Mouse (Mus musculus) ES-CJ7 (cell line): ENCODE measurements at regions not wholly inside any gene's neighbourhood (a gene's known extent, or its start where the extent isn't known, plus 50 kb on each side); places are given as distances from the start of the nearest gene placed in this dataset.

Experiments
- DNase-seq: peaks from one replicate; pipeline ENCODE4 v3.0.0; 2011; ENCODE audit warnings: low read depth, low spot score

DNA sequence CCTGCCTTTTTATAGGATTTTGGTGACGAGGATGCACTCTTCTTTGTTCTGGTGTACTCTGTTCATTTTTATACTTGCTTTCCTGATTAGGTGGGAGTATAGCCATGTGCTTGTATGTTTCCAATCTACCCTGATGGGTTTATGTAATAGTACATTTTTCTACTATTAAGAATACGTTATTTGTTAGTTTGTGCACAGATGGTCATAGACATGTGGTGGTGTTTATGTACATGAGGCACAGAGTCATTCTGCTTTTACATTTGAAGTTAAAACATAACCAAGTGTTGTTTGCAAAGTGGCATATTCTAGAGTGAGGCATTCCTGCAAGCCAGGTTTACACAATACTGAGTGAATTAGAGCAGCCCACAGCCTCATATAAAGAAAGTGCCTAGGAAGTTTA lies 1597.7 kb upstream of the B3galt2 start:
- DNase-seq: no peak

DNA sequence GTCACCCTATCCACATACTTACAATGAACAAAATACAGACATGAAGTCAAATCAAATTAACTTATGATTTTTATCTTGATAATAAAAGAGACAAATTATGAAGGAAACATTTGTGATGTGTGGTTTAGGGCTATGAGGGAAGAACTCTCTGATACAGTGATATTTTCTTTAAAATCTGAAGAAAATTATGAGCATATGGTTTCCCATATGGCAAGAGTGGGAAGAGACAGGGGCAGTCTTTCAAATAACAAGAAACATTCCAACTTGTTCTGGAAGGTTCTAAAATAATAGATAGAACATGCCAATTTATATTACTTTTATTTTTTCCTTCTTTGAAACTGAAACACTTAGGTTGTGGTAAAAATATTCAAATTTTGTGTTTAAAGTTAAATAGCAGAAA lies 1585.3 kb upstream of the B3galt2 start:
- no peak for DNase-seq
